Mouse (Mus musculus) adrenal gland, postnatal 4 days (tissue): Measurements from ENCODE around the gene Clec4b2. TPM values are rescaled to one million over a fixed set of nuclear protein-coding genes. Genes with fewer than 3 reads are reported as not detected.

ENCODE experiments used
- total RNA-seq, 2 experiments: library from RNA; stranded (reverse); gene quantifications; 2 replicates each; pipeline ENCODE4 v1.2.3; 2021

Gene Clec4b2
- total RNA-seq, 2 experiments from 2014 or later, result 0.34 TPM; not detected in 1

Other genes with a start within 250 kb of the Clec4b2 start
- 1 to 10 TPM; 4.2 to 4.3 TPM for gene Clec4a3, start 220.4 kb upstream of the Clec4b2 start, total RNA-seq
- not detected for gene Clec4a4, start 182.5 kb upstream of the Clec4b2 start, total RNA-seq
- not detected for gene Clec4b1, start 122.9 kb upstream of the Clec4b2 start, total RNA-seq
- 1 to 10 TPM; 5.0 to 5.8 TPM for gene Clec4a2, start 66.5 kb upstream of the Clec4b2 start, total RNA-seq
- 1 to 10 TPM; 1.4 to 1.5 TPM for gene Clec4n, start 57.0 kb downstream of the Clec4b2 start, total RNA-seq
- gene Clec4d, start 89.2 kb downstream of the Clec4b2 start, total RNA-seq, result under 1 TPM in 1 of 2 experiments, not detected in 1; 0.31 TPM
- under 1 TPM; 0.14 to 0.23 TPM for gene Clec4e, start 117.0 kb downstream of the Clec4b2 start, total RNA-seq
- gene Vmn2r19, start 135.4 kb downstream of the Clec4b2 start, total RNA-seq, result not detected
- not detected for gene Vmn2r20, start 245.2 kb downstream of the Clec4b2 start, total RNA-seq